Mouse (Mus musculus) embryonic facial prominence, embryonic 12.5 days (tissue): ENCODE measurements around the gene Jag1. TPM values are rescaled to one million over a fixed set of nuclear protein-coding genes. Genes with fewer than 3 reads are reported as not detected.
A peak's percentile ranks its signal among the peaks of the same experiment; 100 is the strongest.

Experiments used
- ATAC-seq: fragments of 200-750 bp; cut with Nextera tagmentation; 2 replicates; pipeline ENCODE4 v1.8.0; 2017; ENCODE audit not compliant: insufficient number of reproducible peaks, insufficient read depth, low FRiP score, low TSS enrichment
- H3K27ac ChIP-seq: fragments of 300-500 bp; sonication (generic); 2 replicates; pipeline ENCODE4 v1.5.1; 2016; ENCODE audit warnings: mild to moderate bottlenecking
- H3K27me3 ChIP-seq: fragments of 300-500 bp; sonication (generic); 2 replicates; pipeline ENCODE4 v1.6.1; 2016; ENCODE audit warnings: mild to moderate bottlenecking, moderate library complexity
- H3K36me3 ChIP-seq: fragments of 300-500 bp; sonication (generic); 2 replicates; pipeline ENCODE4 v1.6.1; 2016; ENCODE audit warnings: mild to moderate bottlenecking
- H3K4me1 ChIP-seq: fragments of 300-500 bp; sonication (generic); 2 replicates; pipeline ENCODE4 v1.6.1; 2016
- H3K4me2 ChIP-seq: fragments of 300-500 bp; sonication (generic); replicated peaks from 2 replicates; pipeline ENCODE4 v1.6.1; 2016; ENCODE audit warnings: mild to moderate bottlenecking, moderate library complexity
- H3K4me3 ChIP-seq: fragments of 300-500 bp; sonication (generic); 2 replicates; pipeline ENCODE4 v1.5.1; 2016; ENCODE audit warnings: mild to moderate bottlenecking
- H3K9ac ChIP-seq: fragments of 300-500 bp; sonication (generic); 2 replicates; pipeline ENCODE4 v1.6.1; 2016; ENCODE audit warnings: mild to moderate bottlenecking, moderate library complexity
- H3K9me3 ChIP-seq: fragments of 300-500 bp; sonication (generic); 2 replicates; pipeline ENCODE4 v1.6.1; 2016; ENCODE audit warnings: mild to moderate bottlenecking, moderate library complexity
- WGBS: fragments of 180-500 bp; shearing (Covaris S2); methylation state at CpG from one replicate; pipeline ENCODE4 v1.1.7; 2016; 5-methylcytosine and 5-hydroxymethylcytosine counted together
- polyA plus RNA-seq: library from polyadenylated mRNA; unstranded; fragments of >200 nt; fragmentation: Nextera tagmentation; extraction: Ambion mirVana; gene quantifications from 2 replicates; pipeline ENCODE4 v1.2.1, GENCODE M21; 2016

Jag1 gene
- polyA plus RNA-seq, 1 experiment from 2014 or later = 30.3 TPM

DNA sequence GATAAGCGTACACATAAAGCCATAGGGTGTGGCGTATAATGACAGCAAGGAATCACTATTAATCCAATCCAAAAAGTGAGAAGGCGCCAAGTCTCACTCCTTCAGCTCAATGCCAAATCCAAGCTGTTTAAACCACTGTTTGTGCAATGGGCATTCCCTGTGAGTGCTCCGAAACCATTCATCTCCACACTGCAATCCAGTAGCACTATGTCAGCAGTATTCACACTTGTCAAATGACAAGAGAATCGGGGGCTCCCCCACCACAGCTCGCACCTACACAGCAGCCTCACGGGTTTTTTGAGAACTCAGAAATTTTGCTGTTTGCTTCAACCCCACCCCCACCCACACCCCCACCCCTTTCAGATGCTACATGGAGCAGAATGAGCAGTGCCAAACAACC is 35.4 kb downstream of the Jag1 start:
- ATAC-seq = no peak
- Histone ChIP-seq H3K4me1 (peaks cover 11% of the 10 kb centered on the region), H3K36me3 (peaks cover 33% of the 10 kb centered on the region), H3K27ac (no peak overlapping the region), H3K9me3 (no peaks in the 10 kb centered on the region), H3K9ac (no peak overlapping the region), H3K4me3 (no peak overlapping the region), H3K27me3 (no peaks in the 10 kb centered on the region), H3K4me2 (no peak overlapping the region)
- WGBS = 88% methylated on average over 7 of the region's 7 CpGs

GRCm38 (mm10) chr2:137080468-137080867 is 36.0 kb downstream of the Jag1 start:
- H3K27ac ChIP-seq = no peak overlapping the region
- no peak for ATAC-seq
- no peak overlapping the region for H3K4me2 ChIP-seq
- peaks cover 11% of the 10 kb centered on the region for H3K4me1 ChIP-seq
- no peaks in the 10 kb centered on the region for H3K9me3 ChIP-seq
- H3K27me3 ChIP-seq = no peaks in the 10 kb centered on the region
- H3K9ac ChIP-seq = no peak overlapping the region
- 59% methylated on average over 6 of the region's 6 CpGs for WGBS
- H3K4me3 ChIP-seq = no peak overlapping the region
- H3K36me3 ChIP-seq = peaks cover 30% of the 10 kb centered on the region

DNA sequence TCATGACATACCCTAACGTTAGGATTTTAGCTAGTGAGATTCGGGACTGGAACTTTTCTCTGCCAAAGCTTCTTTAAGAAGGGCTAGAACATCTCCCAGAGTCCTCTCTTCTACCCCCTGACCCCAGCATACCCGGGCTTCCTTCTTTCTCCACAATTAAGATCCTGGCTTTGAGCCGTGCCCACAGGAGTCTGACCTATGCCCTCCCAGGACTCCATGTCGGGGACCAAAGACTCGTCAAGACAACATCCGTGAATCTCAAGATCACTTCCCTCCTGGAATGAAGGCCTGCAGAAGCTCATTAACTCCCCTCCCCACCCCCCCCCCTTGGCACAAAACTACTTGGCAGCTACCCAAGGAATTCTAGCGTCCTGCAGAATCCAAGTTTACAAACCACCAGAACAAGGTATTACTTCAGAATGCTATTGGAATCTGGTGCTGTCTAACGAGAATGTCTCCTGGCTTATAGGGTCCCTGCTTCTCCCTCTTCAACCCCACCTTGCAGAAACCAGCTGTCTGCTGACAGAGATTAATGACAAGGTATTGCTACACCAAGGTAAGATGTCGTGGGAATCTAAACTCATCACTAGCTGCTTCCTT is 36.6 kb downstream of the Jag1 start:
- H3K9ac ChIP-seq = no peak overlapping the region
- 26% methylated on average over 10 of the region's 10 CpGs for WGBS
- H3K36me3 ChIP-seq = peaks cover 24% of the 10 kb centered on the region
- no peak for ATAC-seq
- H3K4me2 ChIP-seq = no peak overlapping the region
- peaks cover 11% of the 10 kb centered on the region for H3K4me1 ChIP-seq
- H3K4me3 ChIP-seq = no peak overlapping the region
- H3K9me3 ChIP-seq = no peaks in the 10 kb centered on the region
- no peak overlapping the region for H3K27ac ChIP-seq
- no peaks in the 10 kb centered on the region for H3K27me3 ChIP-seq

- no peak overlapping the region for H3K4me2 ChIP-seq
- WGBS = 41% methylated on average over 4 of the region's 4 CpGs
- no peak overlapping the region for H3K4me3 ChIP-seq
- H3K27me3 ChIP-seq = no peaks in the 10 kb centered on the region
- no peak overlapping the region for H3K27ac ChIP-seq
- H3K36me3 ChIP-seq = peaks cover 13% of the 10 kb centered on the region
- peaks cover 13% of the 10 kb centered on the region for H3K4me1 ChIP-seq
- no peaks in the 10 kb centered on the region for H3K9me3 ChIP-seq
- H3K9ac ChIP-seq = no peak overlapping the region
- no peak for ATAC-seq
Observed at GRCm38 (mm10) chr2:137078771-137079170, 37.7 kb downstream of the Jag1 start.

DNA sequence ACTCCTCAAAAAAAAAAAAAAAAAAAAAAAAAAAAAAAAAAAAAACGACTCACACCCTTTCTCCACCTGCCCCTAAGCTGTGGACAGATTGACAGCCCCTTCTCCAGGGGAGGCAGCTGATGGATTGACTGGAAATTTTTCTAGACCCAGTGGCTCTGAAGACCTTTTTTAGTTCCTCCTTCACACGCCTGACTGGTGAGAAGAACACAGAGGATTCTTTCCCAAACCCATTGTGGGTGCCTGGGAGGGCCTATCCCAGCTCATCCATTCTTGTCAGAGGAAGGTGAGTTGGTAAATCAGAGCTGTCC is 42.2 kb downstream of the Jag1 start:
- Histone ChIP-seq H3K36me3 (no peaks in the 10 kb centered on the region), H3K9ac (no peak overlapping the region), H3K27ac (no peak overlapping the region), H3K9me3 (no peaks in the 10 kb centered on the region), H3K4me3 (no peak overlapping the region), H3K4me2 (no peak overlapping the region), H3K4me1 (peaks cover 8% of the 10 kb centered on the region), H3K27me3 (no peaks in the 10 kb centered on the region)
- WGBS = 31% methylated on average over 2 of the region's 2 CpGs
- no peak for ATAC-seq

DNA sequence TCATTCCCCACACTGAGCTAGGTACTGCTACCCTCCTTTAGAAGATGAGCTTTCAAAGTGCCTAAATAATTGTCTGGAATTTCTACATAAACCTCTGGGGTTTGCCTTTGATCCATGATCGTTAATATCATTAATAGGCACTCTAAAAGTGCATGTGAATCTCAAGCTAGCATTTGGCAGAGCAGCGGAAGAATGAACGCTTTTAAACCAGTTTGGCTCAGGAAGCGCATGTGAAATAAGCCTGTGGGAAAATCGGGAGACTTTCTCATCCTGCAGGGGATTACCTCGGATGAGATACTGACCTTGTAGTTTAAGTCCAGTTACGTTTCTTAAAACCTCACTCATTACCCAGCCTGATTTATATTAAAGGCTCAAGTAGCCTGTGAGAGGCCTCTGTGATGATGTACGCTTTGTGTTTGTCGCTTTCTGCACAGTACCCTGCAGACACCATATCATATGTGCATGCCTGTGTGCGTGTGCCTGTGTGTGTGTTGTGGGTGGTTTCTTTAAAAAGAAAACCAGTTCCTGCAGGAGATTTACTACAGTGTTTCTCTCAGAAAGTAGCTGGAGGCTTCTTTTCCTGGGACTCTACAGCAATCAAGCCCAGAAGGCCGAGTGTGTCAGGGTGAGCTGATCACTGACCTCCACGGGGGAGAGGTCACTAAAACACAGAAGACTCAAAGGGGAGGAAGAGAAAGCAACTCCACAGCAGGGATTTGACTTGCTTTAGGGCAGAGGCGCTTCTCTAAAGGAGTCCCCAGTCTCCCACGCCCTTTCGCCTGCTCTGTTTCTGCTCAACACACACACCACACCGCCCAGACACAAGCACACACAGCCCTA is 42.8 kb downstream of the Jag1 start:
- Histone ChIP-seq H3K4me1 (peaks cover 8% of the 10 kb centered on the region), H3K4me2 (no peak overlapping the region), H3K9me3 (no peaks in the 10 kb centered on the region), H3K27me3 (no peaks in the 10 kb centered on the region), H3K9ac (no peak overlapping the region), H3K36me3 (no peaks in the 10 kb centered on the region), H3K4me3 (no peak overlapping the region), H3K27ac (no peak overlapping the region)
- ATAC-seq = 0 out of 2 replicates have a peak, but pooled peaks have one; percentile 64
- 21% methylated on average over 16 of the region's 16 CpGs for WGBS

GRCm38 (mm10) chr2:137067479-137068110 is 48.8 kb downstream of the Jag1 start:
- H3K4me2 ChIP-seq = no peak overlapping the region
- no peak for ATAC-seq
- WGBS = 83% methylated on average over 10 of the region's 10 CpGs
- H3K27ac ChIP-seq = no peak overlapping the region
- H3K4me1 ChIP-seq = no peaks in the 10 kb centered on the region
- no peaks in the 10 kb centered on the region for H3K27me3 ChIP-seq
- no peaks in the 10 kb centered on the region for H3K36me3 ChIP-seq
- no peaks in the 10 kb centered on the region for H3K9me3 ChIP-seq
- H3K4me3 ChIP-seq = no peak overlapping the region
- H3K9ac ChIP-seq = no peak overlapping the region

- H3K36me3 ChIP-seq = no peaks in the 10 kb centered on the region
- H3K9ac ChIP-seq = no peak overlapping the region
- ATAC-seq = no peak
- 67% methylated on average over 3 of the region's 3 CpGs for WGBS
- H3K9me3 ChIP-seq = no peaks in the 10 kb centered on the region
- no peak overlapping the region for H3K4me2 ChIP-seq
- H3K27ac ChIP-seq = no peak overlapping the region
- no peak overlapping the region for H3K4me3 ChIP-seq
- H3K4me1 ChIP-seq = no peaks in the 10 kb centered on the region
- no peaks in the 10 kb centered on the region for H3K27me3 ChIP-seq
Observed at GRCm38 (mm10) chr2:137064513-137064912, 51.9 kb downstream of the Jag1 start.

DNA sequence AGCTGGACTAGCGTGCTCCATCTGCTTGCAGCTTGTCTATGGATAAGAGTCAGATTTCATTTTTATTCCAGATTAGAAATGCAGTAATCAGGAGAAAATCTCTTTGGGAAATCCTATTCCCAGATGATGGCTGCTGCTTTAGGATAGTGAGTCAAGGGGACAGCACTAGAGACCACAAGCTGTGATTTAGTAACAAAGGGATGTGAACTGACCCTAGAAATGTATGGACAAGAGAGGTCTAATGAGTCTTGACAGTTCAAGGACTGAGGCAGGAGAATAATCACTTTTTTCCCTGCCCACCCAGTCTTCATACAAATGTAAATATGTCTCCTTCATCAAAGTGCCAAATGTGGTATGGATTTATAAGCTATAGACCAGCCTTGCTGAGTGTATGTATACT is 52.6 kb downstream of the Jag1 start:
- Histone ChIP-seq H3K4me2 (no peak overlapping the region), H3K9ac (no peak overlapping the region), H3K4me3 (no peak overlapping the region), H3K4me1 (no peaks in the 10 kb centered on the region), H3K9me3 (no peaks in the 10 kb centered on the region), H3K36me3 (no peaks in the 10 kb centered on the region), H3K27ac (no peak overlapping the region), H3K27me3 (no peaks in the 10 kb centered on the region)
- ATAC-seq = peak; percentile 56; the same call in 1 of the 2 replicates
- WGBS = 52% methylated on average over 1 of the region's 1 CpGs

- Histone ChIP-seq H3K4me1 (no peaks in the 10 kb centered on the region), H3K9ac (no peak overlapping the region), H3K9me3 (no peaks in the 10 kb centered on the region), H3K4me3 (no peak overlapping the region), H3K36me3 (no peaks in the 10 kb centered on the region), H3K27ac (no peak overlapping the region), H3K4me2 (no peak overlapping the region), H3K27me3 (no peaks in the 10 kb centered on the region)
- no peak for ATAC-seq
- 84% methylated on average over 1 of the region's 1 CpGs for WGBS
Observed at GRCm38 (mm10) chr2:137049906-137050305, 66.5 kb downstream of the Jag1 start.

DNA sequence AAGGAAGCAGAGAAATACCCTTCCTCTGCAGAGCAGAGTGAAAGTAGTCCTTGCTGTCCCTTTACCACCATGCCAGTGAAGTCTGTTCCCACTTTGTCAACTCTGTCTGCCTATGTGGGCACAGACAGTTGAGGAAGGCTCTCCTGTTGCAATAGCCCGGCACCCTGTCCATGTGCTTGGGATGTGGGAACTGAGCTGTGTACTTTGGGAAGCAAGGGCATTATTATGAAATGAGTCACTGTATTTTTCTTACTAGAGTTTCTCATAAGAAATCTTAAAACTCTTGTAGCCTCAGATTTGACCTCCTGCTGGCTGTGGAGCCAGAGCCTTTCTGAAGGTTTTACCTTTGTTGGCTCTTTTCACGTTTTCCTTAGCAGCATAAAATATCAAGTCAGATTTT is 67.1 kb downstream of the Jag1 start:
- Histone ChIP-seq H3K9ac (no peak overlapping the region), H3K9me3 (no peaks in the 10 kb centered on the region), H3K27ac (no peak overlapping the region), H3K4me1 (no peaks in the 10 kb centered on the region), H3K4me2 (no peak overlapping the region), H3K27me3 (no peaks in the 10 kb centered on the region), H3K36me3 (no peaks in the 10 kb centered on the region), H3K4me3 (no peak overlapping the region)
- no peak for ATAC-seq
- WGBS = 63% methylated on average over 2 of the region's 2 CpGs

- Histone ChIP-seq H3K27ac (no peak overlapping the region), H3K4me1 (no peaks in the 10 kb centered on the region), H3K36me3 (no peaks in the 10 kb centered on the region), H3K4me2 (no peak overlapping the region), H3K27me3 (no peaks in the 10 kb centered on the region), H3K9me3 (no peaks in the 10 kb centered on the region), H3K9ac (no peak overlapping the region), H3K4me3 (no peak overlapping the region)
- ATAC-seq = no peak
- 79% methylated on average over 2 of the region's 2 CpGs for WGBS
Observed at GRCm38 (mm10) chr2:137044122-137044521, 72.3 kb downstream of the Jag1 start.
